Mouse (Mus musculus) megakaryocyte, embryonic 14.5 days (primary cell): ENCODE measurements around the gene Pkig.

Experiments used
- FLI1 ChIP-seq: IDR thresholded peaks from 2 replicates; pipeline ENCODE4 v1.6.1; 2012; ENCODE audit warnings: low read length, inconsistent platforms, mixed read lengths
- GATA1 ChIP-seq: IDR thresholded peaks from 3 replicates; pipeline ENCODE4 v1.6.1; 2012; ENCODE audit warnings: mixed read lengths, low read length, inconsistent platforms, borderline replicate concordance

DNA sequence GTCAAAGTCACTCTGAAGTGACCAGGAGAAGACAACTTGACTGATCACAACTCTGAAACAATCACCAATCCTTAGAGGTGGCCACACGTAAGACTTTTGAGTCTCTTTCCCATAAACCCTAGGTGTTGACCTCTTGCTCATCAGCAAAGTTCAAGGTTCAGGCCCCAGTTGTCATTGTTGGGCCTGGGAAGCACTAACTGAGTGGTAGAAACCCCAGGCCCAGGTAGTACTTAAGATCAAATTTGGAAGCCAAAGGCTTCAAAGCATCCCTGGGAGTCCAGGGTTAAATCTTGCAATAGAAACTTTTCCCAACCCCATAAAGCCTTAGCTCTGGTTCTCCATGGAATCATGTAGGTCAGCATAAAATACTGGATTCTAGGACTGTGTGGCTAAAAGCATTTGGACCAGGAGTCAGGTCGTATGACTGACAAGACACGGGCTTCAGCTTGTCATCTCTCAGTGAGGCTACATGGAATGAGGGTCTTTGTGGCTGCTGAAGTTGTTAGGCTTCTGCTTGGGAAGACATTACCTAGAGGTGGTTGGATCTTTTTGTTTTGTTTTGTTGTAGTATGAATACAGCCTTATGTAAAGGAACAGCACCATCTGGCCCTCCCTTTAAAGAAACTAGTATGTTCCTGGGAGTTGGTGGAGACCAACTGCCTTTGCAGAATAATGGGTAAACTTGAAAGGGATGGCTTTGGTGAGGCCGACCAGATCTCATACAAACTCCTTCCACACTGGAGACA is 42.1 kb upstream of the Pkig start:
- TF ChIP-seq GATA1 (no peak), FLI1 (no peak)
